Mouse (Mus musculus): ENCODE results near the gene Spon1. TPM values are rescaled to one million over a fixed set of nuclear protein-coding genes. Genes with fewer than 3 reads are reported as not detected.

Gene Spon1
- total RNA-seq (2021): 1 to 10 TPM; 3.0 to 6.6 TPM
- long read RNA-seq, experiment 1, full-length matches to known transcripts: 1 of 2 reads
- long read RNA-seq, experiment 1, partial matches to known transcripts: 0 of 2 reads
- long read RNA-seq, experiment 1, other reads (novel, unspliced or antisense): 1 of 2 reads
- long read RNA-seq, experiment 2, full-length matches to known transcripts: 1 of 2 reads
- long read RNA-seq, experiment 2, partial matches to known transcripts: 1 of 2 reads
- long read RNA-seq, experiment 2, other reads (novel, unspliced or antisense): 0 of 2 reads

DNA sequence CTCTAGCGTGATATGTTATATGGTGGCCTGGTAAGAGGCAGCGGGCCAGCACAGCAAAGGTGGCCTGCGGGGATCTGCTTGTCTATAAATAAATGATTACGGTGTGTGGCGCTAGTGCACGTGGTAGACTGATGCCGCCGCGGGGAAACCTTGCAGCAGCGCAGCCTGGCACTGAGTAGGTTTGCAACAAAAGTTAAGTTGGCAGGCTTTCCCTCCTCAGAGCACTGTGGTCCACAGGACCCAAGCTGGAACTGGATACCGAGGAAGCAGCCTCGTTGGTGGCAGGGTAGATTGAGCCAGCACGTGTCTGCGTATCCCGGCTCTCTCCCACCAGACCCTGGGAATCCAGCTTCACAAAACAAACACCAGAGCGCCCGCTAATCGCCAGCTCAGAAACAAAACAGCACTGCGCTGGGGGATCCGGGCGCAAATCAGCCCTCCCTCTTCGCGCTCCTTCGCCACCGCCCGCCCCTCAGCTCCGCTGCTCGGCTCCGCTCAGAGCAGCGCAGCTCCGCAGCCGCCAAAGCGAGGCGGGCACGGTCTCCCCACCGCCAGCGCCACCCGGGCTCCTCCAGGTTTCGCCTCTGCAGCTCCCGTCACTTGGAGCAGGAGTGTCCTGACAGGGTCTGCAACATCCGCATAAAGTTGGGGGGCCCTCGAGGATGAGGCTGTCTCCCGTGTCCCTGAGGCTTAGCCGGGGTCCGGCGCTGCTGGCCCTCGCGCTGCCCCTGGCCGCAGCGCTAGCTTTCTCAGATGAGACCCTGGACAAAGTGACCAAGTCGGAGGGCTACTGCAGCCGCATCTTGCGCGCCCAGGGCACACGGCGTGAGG, at the start of gene Spon1:
TSS of gene Spon1 (plus strand) at position 332 of the 831 bp plus-strand sequence.
- peak; percentile 40 for DNase-seq

DNA sequence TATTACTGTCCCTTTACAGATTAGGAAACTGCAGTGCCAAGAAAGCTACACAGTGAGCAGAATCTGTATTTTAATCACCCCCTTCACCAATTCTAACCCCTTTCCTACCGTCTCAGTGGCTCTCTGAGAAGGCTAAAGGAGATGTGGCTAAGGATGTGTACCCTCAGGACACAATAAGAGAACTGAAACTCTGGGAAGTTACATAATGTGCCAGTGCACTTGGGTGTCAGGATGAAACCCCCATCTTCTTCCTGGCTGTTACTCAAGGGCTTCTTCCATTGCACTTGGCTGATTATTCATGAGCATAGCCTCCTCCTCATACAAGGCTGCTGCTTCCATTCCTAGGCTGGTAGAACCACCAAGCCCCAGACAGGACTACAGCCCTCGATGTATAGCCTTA, 43.8 kb upstream of the Spon1 start:
- DNase-seq: no peak

DNA sequence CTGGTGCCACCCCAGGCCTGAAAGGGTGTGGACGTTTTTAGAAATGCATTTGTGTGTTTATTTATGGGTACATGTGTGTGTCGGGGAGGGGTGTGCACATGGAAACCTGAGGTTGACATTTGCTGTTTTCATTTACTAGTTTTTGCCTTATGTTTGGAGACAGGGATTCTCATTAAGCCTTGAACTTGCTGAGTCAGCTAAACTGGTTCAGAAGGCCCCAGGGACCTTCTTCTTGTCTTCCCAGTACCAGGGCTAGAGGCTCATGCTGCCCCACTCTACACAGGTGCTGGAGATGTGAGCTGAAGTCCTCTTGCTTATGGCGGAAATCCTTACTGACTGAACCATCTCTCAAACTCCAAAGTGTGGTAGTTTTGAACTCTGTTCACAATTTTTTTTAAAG, 41.9 kb upstream of the Spon1 start:
- no peak for DNase-seq

DNA sequence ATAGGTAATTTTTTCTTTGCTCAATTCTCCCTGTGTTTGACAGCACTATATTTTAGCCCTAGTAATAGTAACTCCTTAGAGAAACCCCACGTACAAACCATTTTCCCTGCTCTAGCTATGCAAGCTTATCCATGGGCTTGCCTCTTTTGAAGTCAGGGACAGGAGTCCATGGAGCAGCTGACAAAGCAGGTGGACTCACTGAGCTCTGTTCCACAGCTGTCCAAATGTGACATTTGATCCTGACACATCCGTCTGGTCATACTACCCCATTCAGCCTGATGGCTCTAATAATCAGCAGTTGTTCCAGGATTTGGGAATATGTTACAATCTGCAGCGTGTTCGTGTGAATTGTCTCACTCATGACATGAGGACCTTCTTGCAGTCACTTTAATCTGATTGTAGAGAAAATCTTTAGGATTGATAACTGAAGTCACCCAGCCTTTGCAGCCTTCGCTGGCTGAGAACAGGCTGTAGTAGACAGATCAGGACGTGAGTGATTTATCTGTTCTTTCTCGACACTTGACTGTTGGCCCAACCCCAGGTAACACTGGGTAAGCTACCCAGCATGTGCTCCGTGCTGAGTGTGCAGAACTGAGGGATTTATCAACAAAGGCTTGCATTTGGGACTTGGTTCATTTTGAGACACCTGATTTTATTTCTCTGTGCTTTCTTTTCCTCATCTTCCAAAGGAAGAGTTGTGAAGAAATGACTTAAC, 37.6 kb upstream of the Spon1 start:
- DNase-seq: no peak

DNA sequence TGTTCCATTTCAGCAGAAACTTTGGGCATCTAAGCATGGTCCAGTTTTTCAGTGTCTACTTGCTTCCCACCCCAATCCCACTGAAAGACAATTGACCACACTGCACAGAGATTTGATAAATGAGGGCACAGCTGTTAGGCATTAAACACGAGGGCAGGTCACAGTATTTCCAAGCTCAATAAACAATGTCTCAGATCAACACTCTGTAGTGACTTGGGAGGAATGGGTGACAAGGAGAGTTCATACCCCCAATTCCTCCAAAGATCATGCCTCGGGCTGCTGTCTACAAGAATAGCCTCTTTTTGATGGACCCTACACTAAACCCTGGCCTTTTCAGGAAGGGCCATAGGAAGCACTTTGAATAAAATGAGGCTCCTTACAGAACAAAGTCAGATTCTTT, 36.9 kb upstream of the Spon1 start:
- no peak for DNase-seq

DNA sequence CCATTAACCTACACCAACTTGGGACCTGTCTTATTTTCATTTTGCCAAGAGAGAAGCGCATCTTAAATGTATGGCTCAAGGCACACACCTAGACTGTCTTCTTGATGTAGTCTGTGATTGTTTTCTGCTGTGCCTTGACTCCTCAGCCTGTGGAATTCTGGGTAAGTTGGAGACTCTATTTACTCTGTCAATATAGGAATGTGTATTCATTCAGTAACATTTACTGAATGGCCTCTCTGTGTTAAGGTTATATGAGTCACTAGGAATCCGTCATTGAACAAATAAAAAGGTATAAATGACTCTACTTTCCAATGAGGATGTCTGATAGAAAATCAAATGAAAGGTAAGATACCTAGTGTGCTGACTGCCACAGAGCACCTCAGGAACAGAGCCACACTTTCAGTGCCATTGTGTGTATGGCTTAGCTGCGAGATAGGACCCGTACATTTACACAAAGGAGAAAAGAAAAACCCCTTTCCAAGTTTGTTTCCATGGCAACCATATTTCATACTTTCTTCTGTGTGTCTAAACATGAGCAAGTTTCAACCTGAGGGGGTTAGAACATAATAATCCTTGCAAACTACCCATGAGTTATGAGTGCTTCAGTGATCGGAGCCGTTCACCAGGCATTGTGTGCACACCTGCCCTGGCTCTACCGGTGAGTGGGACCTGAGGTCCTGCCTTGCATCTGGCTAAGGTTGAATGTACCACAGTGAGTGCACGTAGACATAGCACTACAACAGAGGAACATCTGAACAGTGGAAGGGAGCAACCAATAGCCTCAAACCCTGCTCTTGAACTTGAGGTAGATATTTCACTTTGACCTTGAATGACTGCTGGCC, 35.2 kb upstream of the Spon1 start:
- no peak for DNase-seq

DNA sequence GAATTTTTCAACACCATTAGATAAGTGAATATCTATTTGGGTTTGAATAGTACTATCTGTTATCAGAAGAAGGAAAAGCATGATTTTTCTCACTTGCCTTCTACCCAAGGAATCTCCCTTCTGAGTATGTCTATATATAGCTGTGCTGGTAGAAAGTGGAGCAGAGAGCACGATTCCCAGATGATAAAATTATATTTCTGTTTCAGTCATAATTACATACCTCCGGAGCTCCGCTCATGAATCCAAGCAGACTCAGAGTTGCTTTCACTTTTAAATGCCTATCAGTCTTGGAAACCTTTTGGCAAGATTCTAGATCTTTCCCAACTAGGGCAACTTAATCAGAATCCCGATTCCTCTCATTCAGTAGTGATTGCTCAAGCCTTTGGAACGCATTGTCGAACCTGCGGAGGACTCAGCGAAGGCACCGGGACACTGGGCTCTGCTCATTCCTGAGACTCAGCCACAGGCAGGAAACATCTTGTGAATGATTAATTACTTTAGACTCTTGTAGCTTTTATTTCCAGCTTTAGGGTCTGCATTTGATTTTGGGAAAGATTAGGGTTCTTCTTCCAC, 27.9 kb upstream of the Spon1 start:
- no peak for DNase-seq

DNA sequence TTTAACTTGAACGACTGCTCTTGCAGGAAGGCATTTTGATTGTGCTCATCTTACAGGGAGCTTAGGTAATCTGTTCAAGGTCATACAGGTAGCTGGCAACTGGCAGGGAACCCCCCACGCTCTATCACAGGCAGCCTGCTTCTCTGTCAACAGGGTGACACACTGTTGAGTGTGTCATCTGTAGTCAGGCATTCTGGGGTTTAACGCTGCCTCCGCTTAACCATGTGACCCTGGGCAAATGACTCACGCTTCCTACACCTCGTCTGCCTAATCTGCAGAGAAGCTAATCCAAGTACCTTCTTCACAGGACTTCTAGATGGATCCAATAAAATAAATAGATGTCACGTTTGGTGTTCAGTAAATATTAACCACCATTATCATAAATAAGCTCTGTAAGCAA, 26.6 kb upstream of the Spon1 start:
- no peak for DNase-seq

DNA sequence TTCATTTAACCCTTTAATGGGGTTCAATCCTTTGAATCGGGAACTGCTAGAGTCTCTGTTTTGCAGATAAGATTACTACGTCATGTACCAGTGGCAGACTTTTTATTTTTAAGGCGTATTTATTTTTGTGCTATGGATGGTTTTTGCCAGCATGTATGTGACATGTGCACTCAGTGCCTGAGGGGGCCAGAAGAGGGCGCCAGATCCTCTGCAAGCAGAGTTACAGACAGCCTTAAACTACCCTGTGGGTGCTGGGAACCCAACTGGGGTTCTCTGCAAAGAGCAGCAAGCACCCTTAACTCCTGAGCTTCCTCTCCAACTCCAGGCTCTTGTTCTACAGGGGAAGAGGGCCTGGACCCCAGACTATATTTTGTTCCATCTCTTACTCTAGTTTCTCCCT, 23.2 kb upstream of the Spon1 start:
- no peak for DNase-seq

DNA sequence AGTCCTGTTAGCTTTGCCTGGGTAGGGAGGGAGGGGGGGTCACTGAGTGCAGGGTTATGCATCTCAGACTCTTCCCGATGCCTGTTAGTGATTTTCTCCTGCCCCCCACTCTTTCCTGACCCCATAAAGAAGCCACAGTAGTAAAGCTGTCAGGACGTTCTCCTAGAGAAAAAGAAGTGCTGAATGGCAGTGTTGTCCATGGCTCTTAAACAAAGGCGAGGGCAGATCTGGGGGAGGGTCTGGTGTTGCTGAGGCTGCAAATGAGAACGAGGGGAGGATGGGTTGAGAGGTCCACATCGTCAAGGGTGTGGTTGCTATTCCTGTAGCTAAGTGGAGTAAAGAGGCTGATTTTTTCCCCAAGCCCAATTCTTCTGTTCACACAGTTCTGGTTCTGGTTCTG, 21.8 kb upstream of the Spon1 start:
- DNase-seq: no peak

DNA sequence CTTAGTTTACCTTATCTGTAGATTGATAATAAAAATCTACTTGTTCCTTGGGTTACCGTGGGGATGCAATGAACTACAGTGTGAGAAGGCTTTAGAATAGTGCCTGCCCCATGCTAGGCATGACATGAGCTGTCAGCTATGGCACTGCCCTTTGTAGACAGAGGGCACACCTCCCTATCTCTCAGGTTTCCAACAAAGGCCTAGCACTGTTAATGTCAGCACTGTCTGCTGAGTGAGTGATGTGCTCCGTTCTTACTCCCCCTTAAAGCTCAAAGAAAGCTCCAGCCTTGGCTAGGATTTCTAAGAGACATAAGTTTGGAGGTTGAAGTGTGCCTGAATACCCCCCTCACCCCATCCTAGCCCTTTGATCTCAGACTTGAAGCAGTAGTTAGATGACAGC, 9.2 kb upstream of the Spon1 start:
- no peak for DNase-seq

DNA sequence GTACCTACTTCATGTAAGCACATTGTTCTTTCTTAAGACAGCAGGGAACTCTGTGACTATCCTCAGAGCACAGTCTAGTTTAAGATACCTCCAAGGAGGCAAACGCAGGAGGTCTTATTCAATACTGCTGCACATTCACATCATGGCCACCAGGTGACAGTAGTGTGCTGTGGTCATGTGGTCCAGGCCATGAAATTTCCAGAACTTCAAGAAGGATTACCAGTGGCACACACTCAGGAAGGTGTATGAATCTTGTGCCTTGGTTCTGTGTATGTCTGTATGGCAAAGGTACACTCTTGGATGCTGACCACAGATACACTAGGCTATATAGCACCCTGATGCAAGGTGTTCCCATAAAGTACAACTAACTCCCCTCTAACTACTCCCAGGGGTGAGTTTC, 6.6 kb upstream of the Spon1 start:
- DNase-seq: no peak

DNA sequence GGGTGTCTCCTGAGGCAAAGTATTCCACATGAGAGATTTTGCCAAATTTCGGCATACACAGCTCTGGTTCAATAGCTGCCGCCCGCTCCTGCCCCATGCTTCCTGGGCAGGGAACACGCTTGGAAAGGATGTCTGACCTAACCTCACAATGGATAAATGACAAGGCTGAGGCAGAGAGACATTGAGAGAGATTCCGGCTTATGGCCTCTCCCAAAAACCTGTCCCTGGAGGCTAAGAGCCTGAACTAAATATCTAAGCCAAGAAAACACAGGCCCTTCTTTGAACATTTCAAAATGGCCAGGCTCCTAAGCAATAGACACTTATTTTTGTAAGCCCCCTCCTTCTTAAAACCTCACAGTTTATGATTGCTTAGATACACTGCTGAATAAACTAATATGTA, 665 bp upstream of the Spon1 start:
- no peak for DNase-seq

DNA sequence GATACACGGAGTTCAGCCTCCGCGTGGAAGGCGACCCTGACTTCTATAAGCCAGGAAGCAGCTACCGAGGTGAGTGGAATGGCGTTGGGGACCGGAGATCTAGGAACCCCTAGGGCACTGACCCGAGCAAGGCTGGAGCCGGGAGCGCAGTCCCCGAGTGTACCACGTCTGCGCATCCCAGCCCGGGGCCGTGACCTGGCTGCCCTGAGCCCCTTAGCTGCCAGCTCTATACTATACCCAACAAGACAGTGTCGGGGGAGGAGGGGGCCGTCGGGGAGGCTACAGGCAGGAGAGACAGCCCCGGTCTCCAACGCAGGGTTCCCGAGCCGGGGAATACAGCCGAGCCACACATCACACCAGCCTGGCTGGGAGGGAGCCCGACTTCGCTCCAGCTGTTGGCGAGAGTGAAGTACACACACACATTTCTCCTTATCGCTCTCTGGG, 722 bp downstream of the Spon1 start:
- DNase-seq: no peak

DNA sequence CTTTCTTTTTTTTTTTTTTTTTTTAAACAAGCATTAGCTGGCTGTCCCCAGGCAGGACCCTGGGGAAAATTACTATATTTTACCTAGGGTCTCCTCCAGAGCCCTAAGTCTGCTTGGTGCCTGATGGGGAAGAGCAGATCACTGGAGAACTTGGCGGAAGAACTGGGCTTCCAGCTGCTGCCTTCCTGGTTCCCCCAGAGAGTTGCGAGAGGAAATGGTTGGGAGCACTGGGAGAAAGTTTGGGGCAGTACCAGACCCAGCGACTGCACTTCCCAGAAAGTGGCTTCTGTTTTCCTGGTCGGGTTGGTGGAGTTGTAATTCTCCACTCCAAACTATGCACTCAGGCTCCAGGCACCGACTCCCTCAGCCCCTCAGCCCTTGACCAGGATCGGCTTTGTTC, 1.7 kb downstream of the Spon1 start:
- no peak for DNase-seq

DNA sequence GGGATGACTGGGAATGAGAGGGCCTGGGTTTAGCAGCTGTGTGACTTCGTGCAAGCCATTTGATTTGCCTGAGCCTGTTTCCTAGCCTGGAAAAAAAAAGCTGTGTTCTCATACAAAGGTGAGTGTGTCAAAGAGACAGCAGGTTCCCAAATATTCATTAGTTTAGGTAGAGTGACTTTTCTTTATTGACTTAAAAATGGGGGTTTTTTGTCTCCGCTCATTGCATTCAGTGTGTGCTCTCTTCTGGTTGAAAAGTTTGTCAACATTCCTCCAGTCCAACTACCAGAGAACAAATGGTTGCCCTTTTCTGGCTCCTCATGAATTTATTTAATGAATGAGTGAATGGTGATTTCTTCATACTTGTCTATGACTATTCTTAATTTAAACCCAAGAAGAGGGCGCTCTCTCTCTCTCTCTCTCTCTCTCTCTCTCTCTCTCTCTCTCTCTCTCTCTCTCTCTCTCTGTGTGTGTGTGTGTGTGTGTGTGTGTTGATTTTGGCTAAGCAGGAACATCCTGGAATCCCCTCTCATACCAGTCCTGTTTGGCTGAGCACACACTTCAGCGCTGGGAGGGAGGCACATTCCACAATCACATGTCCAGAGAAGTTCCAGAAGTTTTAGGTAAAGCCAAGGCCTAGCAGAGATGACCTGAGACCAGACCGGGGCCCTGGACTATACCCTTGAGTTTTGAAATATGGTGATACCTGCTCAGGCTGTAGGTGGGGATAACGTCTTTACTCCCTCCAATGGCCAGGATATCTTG, 2.6 kb downstream of the Spon1 start:
- no peak for DNase-seq

DNA sequence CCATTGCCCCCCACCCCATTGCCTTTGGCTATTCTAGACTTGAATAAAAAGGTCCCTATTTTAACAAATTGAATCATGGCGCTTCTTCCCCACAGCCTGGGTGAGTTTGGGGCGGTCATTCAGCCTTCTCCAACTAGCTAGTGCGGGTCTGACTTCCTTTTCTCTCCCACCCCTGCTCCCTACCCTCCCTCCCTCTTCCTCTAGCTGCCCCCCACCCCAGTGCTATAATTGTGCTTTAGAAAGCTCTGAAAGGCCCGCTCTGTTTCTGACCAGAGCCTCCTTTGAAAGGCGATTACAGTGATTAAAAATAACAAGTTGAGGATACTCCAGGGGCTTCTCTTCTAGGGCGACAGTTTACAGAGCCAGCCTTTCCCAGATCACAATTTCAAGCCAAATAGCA, 3.5 kb downstream of the Spon1 start:
- no peak for DNase-seq

DNA sequence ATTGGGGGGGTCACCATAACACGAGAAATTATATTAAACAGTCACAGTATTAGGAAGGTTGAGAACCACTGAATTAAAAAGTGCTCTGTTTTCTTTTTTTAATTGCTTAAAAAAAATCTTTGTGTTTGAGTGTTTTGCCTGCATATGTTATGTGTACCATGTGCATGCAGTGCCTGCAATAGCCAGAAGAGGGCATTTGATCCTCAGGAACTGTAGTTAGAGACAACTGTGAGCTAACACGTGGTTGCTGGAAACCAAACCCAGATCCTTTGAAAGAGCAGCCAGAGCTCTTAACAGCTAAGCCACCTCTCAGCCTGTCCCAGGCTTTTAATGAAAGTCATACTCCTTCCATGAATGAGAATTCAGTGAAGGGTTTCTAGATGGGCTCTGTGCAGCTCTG, 6.3 kb downstream of the Spon1 start:
- no peak for DNase-seq

DNA sequence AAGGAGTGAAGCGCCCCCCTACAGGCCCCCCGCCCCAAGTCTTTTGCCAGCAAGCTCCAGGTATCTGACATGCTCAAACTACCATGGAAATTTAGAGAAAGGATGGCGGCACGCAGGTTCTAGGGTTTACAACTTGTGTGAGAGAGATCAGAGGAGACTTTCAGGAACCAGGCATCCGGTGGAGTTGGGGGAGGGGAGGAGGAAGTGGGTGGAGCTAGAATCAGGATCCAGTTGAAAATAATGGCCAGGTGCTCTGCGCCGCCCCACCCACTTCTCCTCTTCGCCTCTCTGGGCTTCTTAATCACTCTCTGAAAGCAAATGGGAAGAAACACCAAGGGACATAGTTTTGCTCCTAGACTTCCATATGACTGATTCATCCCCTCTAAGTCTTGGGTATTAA, 7.6 kb downstream of the Spon1 start:
- no peak for DNase-seq

DNA sequence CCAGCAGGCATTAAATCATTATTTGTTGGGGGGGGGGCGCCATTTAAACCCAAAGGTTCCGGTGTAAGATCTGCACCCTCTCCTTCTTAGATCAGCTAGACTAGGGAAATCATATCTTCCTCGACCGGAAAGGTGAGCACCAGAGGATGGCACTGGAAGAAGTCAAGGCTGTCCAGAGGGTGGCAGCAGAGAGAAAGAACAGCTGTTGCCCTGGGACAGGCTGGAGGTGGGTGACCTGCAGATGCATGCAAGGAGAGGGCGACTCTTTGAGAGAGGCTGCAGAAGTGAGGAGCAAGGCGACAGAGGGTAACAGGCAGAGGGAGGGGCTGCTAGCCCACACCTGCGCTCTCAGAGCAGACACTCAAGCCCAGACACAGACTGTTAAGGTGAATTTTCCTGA, 8.2 kb downstream of the Spon1 start:
- peak; percentile 33 for DNase-seq

DNA sequence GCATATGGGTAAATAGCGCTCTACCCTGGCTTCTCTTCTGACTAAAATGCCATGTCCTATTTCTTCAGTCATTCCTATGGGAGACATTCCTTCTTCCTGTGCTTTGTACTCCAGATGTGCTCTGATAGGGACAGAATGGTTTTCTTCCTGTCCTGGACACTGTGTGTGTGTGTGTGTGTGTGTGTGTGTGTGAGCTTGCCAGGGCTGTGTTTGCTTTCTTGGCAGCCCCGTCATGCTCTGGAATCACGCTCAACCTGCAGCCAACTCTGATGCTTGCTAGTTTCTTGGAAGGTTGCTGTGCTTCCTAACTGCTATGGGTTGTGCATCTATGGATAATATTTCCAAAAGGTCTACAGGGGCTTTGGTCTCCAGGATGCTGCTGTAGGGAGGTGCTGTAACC, 9.1 kb downstream of the Spon1 start:
- peak; percentile 21 for DNase-seq

Measured in gastrocnemius, postnatal 25 days (tissue).